Mouse (Mus musculus): ENCODE measurements around the gene Gimap7. TPM values are rescaled to one million over a fixed set of nuclear protein-coding genes. Genes with fewer than 3 reads are reported as not detected.

Gene Gimap7
- 0.63 TPM for polyA plus RNA-seq (2014; fragmentation: Illumina TruSeq; extraction: RNeasy Lipid Tissue Mini Kit (QIAGEN cat#74804))

GRCm38 (mm10) chr6:48718455-48718854 lies at the start of gene Gimap7, which contains the start of gene Gm28053:
TSS of gene Gimap7 (plus strand) at chr6:48718621.
TSS of gene Gm28053 (plus strand) at chr6:48718607.

DNA sequence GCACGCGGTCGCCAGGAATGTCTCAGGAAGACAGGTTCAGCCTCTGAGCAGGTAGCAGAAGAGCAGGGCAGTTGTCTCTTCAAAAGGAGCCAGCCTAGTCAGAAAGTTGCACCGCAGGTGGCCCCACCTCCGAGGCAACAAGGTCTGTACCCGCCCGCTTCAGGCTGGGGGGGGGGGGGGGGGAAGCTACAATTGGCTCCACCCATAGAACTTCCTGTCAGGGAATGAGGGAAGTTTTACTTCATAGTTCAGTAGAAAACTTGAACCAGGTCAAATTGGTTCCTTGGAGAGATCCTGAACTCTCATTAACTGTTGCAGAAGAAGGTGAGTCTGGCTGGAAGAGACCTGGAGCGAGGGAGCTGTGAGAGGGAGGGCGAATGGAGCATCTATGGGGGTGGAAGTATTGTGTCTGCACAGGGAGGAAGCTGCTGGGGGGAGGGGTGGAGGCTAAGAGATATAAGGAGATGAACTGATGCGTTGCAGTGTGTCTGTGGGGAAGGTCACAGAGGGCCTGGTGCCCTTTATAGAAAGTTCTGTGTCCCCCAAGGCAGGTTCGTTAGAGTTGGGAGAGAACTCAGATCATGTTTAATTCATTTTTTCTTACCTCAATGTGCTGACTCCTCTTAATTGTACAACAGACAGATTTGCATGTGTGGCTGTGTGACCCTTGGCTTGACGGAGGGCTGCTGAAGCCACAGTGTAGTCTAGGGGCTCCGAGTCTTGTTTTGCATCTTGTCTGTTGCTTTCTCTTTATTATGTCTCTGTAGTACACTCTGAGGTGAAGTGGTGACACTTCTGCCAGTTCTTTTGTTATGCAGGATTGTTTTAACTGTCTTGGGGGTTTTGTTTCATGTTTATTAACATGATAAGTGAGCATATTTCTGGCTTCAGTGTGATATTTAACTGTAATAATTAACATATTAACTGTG lies 42.2 kb upstream of the Gimap7 start, which contains the start of gene Gimap9:
Gene Gimap9, plus strand, starts transcription at position 199 of the 929 bp plus-strand sequence.

GRCm38 (mm10) chr6:48684319-48684718 lies 34.1 kb upstream of the Gimap7 start, which contains the start of gene Gimap4:
TSS of gene Gimap4 (plus strand) at chr6:48684549.

GRCm38 (mm10) chr6:48738961-48739779 lies 20.7 kb downstream of the Gimap7 start, which contains the start of gene Gimap1:
TSS of gene Gimap1 (plus strand) at chr6:48739054.

DNA sequence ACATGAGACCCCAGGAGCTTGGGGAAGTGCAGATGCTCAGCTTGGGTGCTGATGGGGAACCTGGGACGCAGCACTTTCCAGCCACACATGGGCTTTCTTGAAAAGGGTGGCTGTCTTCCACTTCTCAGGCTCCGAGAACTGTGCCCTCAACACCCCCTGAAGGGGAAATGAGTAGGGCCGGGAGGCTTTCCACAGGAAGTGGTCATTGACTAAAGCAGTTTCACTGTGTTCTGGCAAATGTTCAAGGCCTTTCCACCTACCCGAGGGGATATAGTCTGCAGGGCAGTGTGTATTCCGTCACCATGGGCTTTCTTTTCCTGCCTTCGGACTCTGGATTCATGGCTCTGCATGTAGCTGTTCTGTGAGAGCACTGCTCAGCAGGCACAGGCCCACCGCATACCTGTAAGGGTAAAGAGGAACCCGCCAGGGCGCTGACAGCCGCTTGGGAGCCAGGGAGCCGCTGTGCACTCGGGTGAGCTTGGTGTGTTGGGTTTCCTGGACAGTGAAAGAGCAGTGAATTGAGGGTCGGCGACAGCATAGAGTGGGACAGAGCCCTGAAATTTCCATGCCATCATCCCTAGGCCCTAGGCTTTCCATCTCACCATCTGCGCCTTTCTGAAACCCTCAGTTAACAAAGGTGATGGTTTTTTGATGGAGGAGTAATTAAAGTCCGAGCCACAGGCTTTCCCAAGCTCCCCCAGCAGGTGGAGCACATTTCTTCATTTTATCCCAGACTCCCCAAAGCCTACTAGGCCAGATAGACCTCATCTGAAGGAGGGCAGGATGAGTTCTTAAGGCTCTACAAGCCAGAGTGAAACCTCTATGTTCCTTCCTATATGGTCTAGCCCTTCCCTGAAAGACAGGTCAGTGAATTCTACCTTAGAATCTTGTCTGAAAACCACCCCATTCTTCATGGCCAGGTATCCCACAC lies 27.8 kb downstream of the Gimap7 start, which contains the start of gene Gimap5:
Gene Gimap5, plus strand, starts transcription at position 239 of the 931 bp plus-strand sequence.

DNA sequence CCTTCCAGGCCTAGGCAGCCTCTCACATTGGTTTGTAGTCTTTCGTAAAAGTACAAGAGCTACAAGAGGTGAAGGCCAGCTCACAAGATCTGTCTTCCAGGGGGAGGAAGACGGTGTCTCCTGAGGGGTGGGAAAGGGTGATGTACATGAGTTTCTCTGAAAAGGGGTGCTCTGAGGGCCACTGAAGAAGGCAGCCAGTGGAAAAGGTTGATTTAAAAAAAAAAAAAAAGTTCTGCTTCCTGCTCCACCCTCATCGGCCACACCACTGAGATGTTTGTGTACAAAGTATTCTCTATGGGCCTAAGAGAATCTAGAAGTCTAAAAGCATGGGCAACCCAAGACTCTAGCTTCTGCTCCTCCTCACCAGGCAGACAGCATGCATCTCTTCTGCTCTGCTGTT lies 52.3 kb downstream of the Gimap7 start, which contains the start of gene Gimap3:
Gene Gimap3, minus strand, starts transcription at position 156 of the 400 bp plus-strand sequence.

Other genes starting within 250 kb of the Gimap7 start
- gene Atp6v0e2, start 181.0 kb upstream of the Gimap7 start, polyA plus RNA-seq (2014; fragmentation: Illumina TruSeq; extraction: RNeasy Lipid Tissue Mini Kit (QIAGEN cat#74804)) = 53.1 TPM
- gene Lrrc61, start 163.8 kb upstream of the Gimap7 start, polyA plus RNA-seq (2014; fragmentation: Illumina TruSeq; extraction: RNeasy Lipid Tissue Mini Kit (QIAGEN cat#74804)) = 4.6 TPM
- 9.9 TPM for gene Rarres2, start 145.8 kb upstream of the Gimap7 start, polyA plus RNA-seq (2014; fragmentation: Illumina TruSeq; extraction: RNeasy Lipid Tissue Mini Kit (QIAGEN cat#74804))
- not detected for gene Gm45021, start 129.0 kb upstream of the Gimap7 start, polyA plus RNA-seq (2014; fragmentation: Illumina TruSeq; extraction: RNeasy Lipid Tissue Mini Kit (QIAGEN cat#74804))
- 17.6 TPM for gene Repin1, start 124.7 kb upstream of the Gimap7 start, polyA plus RNA-seq (2014; fragmentation: Illumina TruSeq; extraction: RNeasy Lipid Tissue Mini Kit (QIAGEN cat#74804))
- gene Gm44965, start 124.7 kb upstream of the Gimap7 start, polyA plus RNA-seq (2014; fragmentation: Illumina TruSeq; extraction: RNeasy Lipid Tissue Mini Kit (QIAGEN cat#74804)) = not detected
- 0.46 TPM for gene Zfp775, start 116.6 kb upstream of the Gimap7 start, polyA plus RNA-seq (2014; fragmentation: Illumina TruSeq; extraction: RNeasy Lipid Tissue Mini Kit (QIAGEN cat#74804))
- 0.86 TPM for gene AI854703, start 91.9 kb upstream of the Gimap7 start, polyA plus RNA-seq (2014; fragmentation: Illumina TruSeq; extraction: RNeasy Lipid Tissue Mini Kit (QIAGEN cat#74804))
- gene Gimap8, start 71.4 kb upstream of the Gimap7 start, polyA plus RNA-seq (2014; fragmentation: Illumina TruSeq; extraction: RNeasy Lipid Tissue Mini Kit (QIAGEN cat#74804)) = 10.5 TPM
- 23.7 TPM for gene Gimap9, start 42.5 kb upstream of the Gimap7 start, polyA plus RNA-seq (2014; fragmentation: Illumina TruSeq; extraction: RNeasy Lipid Tissue Mini Kit (QIAGEN cat#74804))
- 67.1 TPM for gene Gimap4, start 34.1 kb upstream of the Gimap7 start, polyA plus RNA-seq (2014; fragmentation: Illumina TruSeq; extraction: RNeasy Lipid Tissue Mini Kit (QIAGEN cat#74804))
- 42.7 TPM for gene Gimap6, start 10.4 kb upstream of the Gimap7 start, polyA plus RNA-seq (2014; fragmentation: Illumina TruSeq; extraction: RNeasy Lipid Tissue Mini Kit (QIAGEN cat#74804))
- gene Gm28053, start within 50 bp of the Gimap7 start, polyA plus RNA-seq (2014; fragmentation: Illumina TruSeq; extraction: RNeasy Lipid Tissue Mini Kit (QIAGEN cat#74804)) = not detected
- 0.83 TPM for gene Gimap1, start 20.4 kb downstream of the Gimap7 start, polyA plus RNA-seq (2014; fragmentation: Illumina TruSeq; extraction: RNeasy Lipid Tissue Mini Kit (QIAGEN cat#74804))
- 4.7 TPM for gene Gimap5, start 27.6 kb downstream of the Gimap7 start, polyA plus RNA-seq (2014; fragmentation: Illumina TruSeq; extraction: RNeasy Lipid Tissue Mini Kit (QIAGEN cat#74804))
- 2.7 TPM for gene Gimap3, start 52.2 kb downstream of the Gimap7 start, polyA plus RNA-seq (2014; fragmentation: Illumina TruSeq; extraction: RNeasy Lipid Tissue Mini Kit (QIAGEN cat#74804))
- gene Tmem176a, start 122.3 kb downstream of the Gimap7 start, polyA plus RNA-seq (2014; fragmentation: Illumina TruSeq; extraction: RNeasy Lipid Tissue Mini Kit (QIAGEN cat#74804)) = 202 TPM
- 45.4 TPM for gene Tmem176b, start 122.9 kb downstream of the Gimap7 start, polyA plus RNA-seq (2014; fragmentation: Illumina TruSeq; extraction: RNeasy Lipid Tissue Mini Kit (QIAGEN cat#74804))
- gene Aoc1, start 154.3 kb downstream of the Gimap7 start, polyA plus RNA-seq (2014; fragmentation: Illumina TruSeq; extraction: RNeasy Lipid Tissue Mini Kit (QIAGEN cat#74804)) = 3.1 TPM
- gene 1600015I10Rik, start 211.3 kb downstream of the Gimap7 start, polyA plus RNA-seq (2014; fragmentation: Illumina TruSeq; extraction: RNeasy Lipid Tissue Mini Kit (QIAGEN cat#74804)) = not detected

Measured in ovary, adult 10 weeks (tissue).